Mouse (Mus musculus): ENCODE results near the gene Rps11.

DNA sequence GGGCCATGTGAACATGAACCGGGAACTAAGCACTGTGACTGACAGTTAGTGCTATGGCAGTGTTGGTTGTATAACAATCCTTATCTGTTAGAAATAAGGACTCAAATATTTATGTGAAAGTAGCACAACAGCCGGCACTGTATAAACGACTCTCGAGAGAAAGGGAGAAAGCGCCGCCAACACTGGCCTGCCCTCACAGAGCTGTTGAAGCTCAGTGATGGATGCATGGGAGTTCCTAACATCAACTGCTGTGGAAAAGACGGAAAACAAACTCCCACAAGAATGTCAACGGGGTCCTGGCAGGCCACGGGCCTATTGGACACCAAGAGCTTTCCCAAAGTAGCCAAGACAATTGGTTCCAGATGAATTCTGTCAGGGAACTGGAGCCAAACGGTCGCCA, 27.1 kb upstream of the Rps11 start:
- TF ChIP-seq POLR2AphosphoS2 (IDR thresholded peaks at IDR 0.05; ENCODE audit: insufficient read length, low read depth) (no peak), POLR2A (IDR thresholded peaks at IDR 0.05; ENCODE audit: insufficient read length, low read depth) (no peak)

Measured in myocyte (in vitro differentiated cells).